Mouse (Mus musculus) limb, embryonic 10.5 days (tissue): ENCODE results near the gene Zfp759. TPM values are rescaled to one million over a fixed set of nuclear protein-coding genes. Genes with fewer than 3 reads are reported as not detected.
A peak's percentile ranks its signal among the peaks of the same experiment; 100 is the strongest.
"Not testable (repeated sequence)": the region's sequence is repeated elsewhere in the genome, so short reads cannot be mapped to it uniquely, and the experiment has no call there.

ENCODE experiments used
- DNase-seq: peaks from one replicate; pipeline ENCODE4 v3.0.0-alpha.2; 2017; ENCODE audit warnings: low spot score
- H3K27ac ChIP-seq: fragments of 300-500 bp; sonication (generic); 2 replicates; pipeline ENCODE4 v1.5.1; 2016; ENCODE audit warnings: mild to moderate bottlenecking
- H3K27me3 ChIP-seq: fragments of 300-500 bp; sonication (generic); 2 replicates; pipeline ENCODE4 v1.6.1; 2016; ENCODE audit warnings: low read depth, mild to moderate bottlenecking; ENCODE audit not compliant: poor library complexity, severe bottlenecking
- H3K36me3 ChIP-seq: fragments of 300-500 bp; sonication (generic); 2 replicates; pipeline ENCODE4 v1.6.1; 2016; ENCODE audit warnings: mild to moderate bottlenecking, moderate library complexity
- H3K4me1 ChIP-seq: fragments of 300-500 bp; sonication (generic); 2 replicates; pipeline ENCODE4 v1.6.1; 2016
- H3K4me3 ChIP-seq: fragments of 300-500 bp; sonication (generic); 2 replicates; pipeline ENCODE4 v1.5.1; 2016; ENCODE audit warnings: mild to moderate bottlenecking, moderate library complexity
- H3K9me3 ChIP-seq: fragments of 300-500 bp; sonication (generic); replicated peaks from 2 replicates; pipeline ENCODE4 v1.6.1; 2016; ENCODE audit warnings: mild to moderate bottlenecking
- WGBS: fragments of 180-500 bp; shearing (Covaris S2); methylation state at CpG from one replicate; pipeline ENCODE4 v1.1.7; 2016; 5-methylcytosine and 5-hydroxymethylcytosine counted together
- polyA plus RNA-seq: library from polyadenylated mRNA; unstranded; fragments of >200 nt; fragmentation: Nextera tagmentation; extraction: Ambion mirVana; gene quantifications from 2 replicates; pipeline ENCODE4 v1.2.1, GENCODE M21; 2016

The Zfp759 gene
- polyA plus RNA-seq, 1 experiment from 2014 or later = 1.9 TPM

GRCm38 (mm10) chr13:67124460-67124859 is 3.0 kb downstream of the Zfp759 start:
- Histone ChIP-seq H3K36me3 (no peaks in the 10 kb centered on the region), H3K4me3 (no peak overlapping the region), H3K27me3 (no peaks in the 10 kb centered on the region), H3K9me3 (no peaks in the 10 kb centered on the region), H3K27ac (no peak overlapping the region), H3K4me1 (0 out of 2 replicates have a peak, but pooled peaks cover 5% of the 10 kb centered on the region)
- no peak for DNase-seq
- WGBS = 94% methylated on average over 1 of the region's 1 CpGs

DNA sequence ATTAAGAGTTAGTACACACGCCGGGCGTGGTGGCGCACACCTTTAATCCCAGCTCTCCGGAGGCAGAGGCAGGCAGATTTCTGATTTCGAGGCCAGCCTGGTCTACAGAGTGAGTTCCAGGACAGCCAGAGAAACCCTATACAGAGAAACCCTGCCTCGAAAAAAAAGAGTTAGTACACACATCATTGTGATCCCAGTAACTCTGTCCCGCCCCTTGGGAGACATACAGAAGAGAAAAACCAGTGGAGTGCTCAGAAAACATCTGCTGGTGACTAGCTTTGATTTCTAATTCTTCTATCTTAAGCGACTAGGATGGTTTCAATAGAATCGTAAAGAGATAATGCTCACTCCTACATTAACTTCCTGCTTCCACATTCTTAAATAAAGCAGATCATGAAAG is 6.0 kb downstream of the Zfp759 start:
- not testable (repeated sequence) for DNase-seq, H3K27me3 ChIP-seq, H3K4me3 ChIP-seq, H3K36me3 ChIP-seq, H3K9me3 ChIP-seq, H3K27ac ChIP-seq, H3K4me1 ChIP-seq
- 77% methylated on average over 10 of the region's 10 CpGs for WGBS

- peak; percentile 78 for DNase-seq
- H3K27me3 ChIP-seq = no peaks in the 10 kb centered on the region
- 3% methylated on average over 18 of the region's 18 CpGs for WGBS
- H3K9me3 ChIP-seq = no peaks in the 10 kb centered on the region
- H3K4me1 ChIP-seq = 0 out of 2 replicates have a peak, but pooled peaks cover 5% of the 10 kb centered on the region
- peak overlapping the region; percentile 79 for H3K27ac ChIP-seq
- H3K4me3 ChIP-seq = peak overlapping the region; percentile 62
- H3K36me3 ChIP-seq = no peaks in the 10 kb centered on the region
These were observed 6.7 kb downstream of the Zfp759 start for GRCm38 (mm10) chr13:67128038-67128721.

DNA sequence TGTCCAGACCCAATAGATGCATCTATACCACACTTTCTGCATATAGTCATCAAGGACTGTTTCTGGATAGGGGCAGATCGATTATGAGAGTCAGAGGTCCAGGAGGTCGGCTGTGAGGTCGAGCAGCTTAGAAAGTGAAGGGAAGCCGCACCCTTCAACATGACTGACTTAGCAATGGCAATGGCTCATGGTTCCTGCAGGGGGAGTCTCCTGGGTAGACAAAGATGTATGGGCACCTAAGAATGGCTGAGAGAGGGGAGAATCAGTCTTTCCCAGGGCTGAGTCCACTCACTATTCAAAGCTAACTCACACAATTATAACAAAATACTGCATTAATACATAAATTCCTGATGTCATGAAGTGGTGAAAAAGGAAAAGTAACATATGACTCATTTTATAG is 44.7 kb downstream of the Zfp759 start:
- H3K9me3 ChIP-seq, H3K27me3 ChIP-seq, H3K4me3 ChIP-seq, DNase-seq, H3K27ac ChIP-seq, H3K4me1 ChIP-seq, H3K36me3 ChIP-seq: not testable (repeated sequence)
- 70% methylated on average over 4 of the region's 4 CpGs for WGBS

DNA sequence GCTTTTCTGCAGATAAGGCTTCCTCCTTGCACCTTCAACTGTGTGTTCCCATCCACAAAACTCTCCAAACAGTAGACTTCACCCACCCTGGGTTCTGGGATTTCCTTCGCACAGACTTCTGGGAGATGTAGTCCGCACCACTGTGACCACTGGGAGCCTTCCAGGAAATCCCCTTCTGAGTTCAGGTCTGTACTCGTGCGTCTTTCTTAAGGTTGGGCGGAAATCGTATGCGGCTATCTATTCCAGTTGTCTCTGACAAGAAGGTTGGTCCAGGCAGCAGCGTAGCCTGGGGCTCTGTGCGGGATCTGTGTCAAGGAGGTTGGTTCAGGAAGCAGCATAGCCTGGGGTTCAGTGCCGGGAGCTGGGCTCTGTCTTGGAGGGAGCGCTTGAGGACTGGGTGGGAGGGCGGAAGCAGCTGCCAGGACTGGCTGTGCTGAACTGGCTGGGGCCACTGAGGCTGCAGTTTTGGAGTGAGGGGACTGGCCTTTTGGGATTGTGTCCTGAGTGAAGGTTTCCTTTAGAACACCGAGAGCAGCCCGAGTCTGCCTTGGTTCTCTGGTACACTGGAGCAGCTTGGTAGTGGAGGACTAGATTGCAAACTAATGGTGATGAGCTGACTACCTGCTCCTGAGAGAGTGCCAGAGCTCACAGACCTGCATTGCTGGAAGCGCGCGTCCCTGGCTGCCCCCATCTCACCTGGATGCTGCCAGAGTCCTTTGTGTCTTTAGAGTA is 51.7 kb downstream of the Zfp759 start, which contains the start of gene Rsl1:
Gene Rsl1, plus strand, starts transcription at position 192 of the 732 bp plus-strand sequence.
- WGBS = 2% methylated on average over 17 of the region's 17 CpGs
- peak; percentile 65 for DNase-seq
- H3K36me3 ChIP-seq = peaks cover 12% of the 10 kb centered on the region; the same call in 1 of the 2 replicates
- not testable (repeated sequence) for H3K27me3 ChIP-seq, H3K4me1 ChIP-seq, H3K9me3 ChIP-seq
- H3K27ac ChIP-seq = peak within 1 kb of the TSS; percentile 81
- peak within 1 kb of the TSS; percentile 68 for H3K4me3 ChIP-seq

DNA sequence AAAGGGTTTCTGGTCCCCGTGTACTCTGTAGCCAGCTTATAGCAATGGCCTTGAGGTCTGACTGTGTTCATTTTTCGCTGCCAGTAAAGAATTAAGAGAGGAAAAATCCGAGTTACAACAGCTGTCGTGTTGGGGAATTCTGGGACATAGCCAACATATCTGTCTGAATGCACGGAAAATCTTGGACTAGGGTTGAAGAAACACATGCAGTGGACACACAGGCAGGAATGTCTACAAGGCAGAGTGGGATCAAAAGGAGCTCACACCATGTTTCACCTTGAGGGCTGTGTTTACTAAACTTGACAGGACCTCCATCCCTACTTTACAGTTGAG is 52.2 kb downstream of the Zfp759 start:
- Histone ChIP-seq H3K36me3 (peaks cover 15% of the 10 kb centered on the region; the same call in 1 of the 2 replicates), H3K4me3 (peak overlapping the region; percentile 68), H3K9me3 (no peaks in the 10 kb centered on the region), H3K27ac (no peak overlapping the region), H3K4me1 (peaks cover 3% of the 10 kb centered on the region; the same call in 1 of the 2 replicates), H3K27me3 (no peaks in the 10 kb centered on the region)
- 35% methylated on average over 5 of the region's 5 CpGs for WGBS
- DNase-seq = no peak

Other genes with a start within 250 kb of the Zfp759 start
- 1.1 and 1.5 TPM in 2 replicates for gene Gm10767, start 216.7 kb upstream of the Zfp759 start, polyA plus RNA-seq
- 2.4 and 4.3 TPM in 2 replicates for gene Zfp712, start 60.5 kb upstream of the Zfp759 start, polyA plus RNA-seq
- gene Zfp708, start 23.7 kb upstream of the Zfp759 start, polyA plus RNA-seq = 4.9 and 6.8 TPM in 2 replicates
- gene Gm28557, start 13.1 kb upstream of the Zfp759 start, polyA plus RNA-seq = 1.8 and 2.9 TPM in 2 replicates
- 0.19 and 0.31 TPM in 2 replicates for gene Rslcan18, start 5.4 kb upstream of the Zfp759 start, polyA plus RNA-seq
- 6.2 and 6.5 TPM in 2 replicates for gene Rsl1, start 51.5 kb downstream of the Zfp759 start, polyA plus RNA-seq
- gene Zfp455, start 72.8 kb downstream of the Zfp759 start, polyA plus RNA-seq = 1.5 and 1.9 TPM in 2 replicates
- gene Zfp458, start 156.8 kb downstream of the Zfp759 start, polyA plus RNA-seq = 0.74 and 1.5 TPM in 2 replicates
- gene Zfp457, start 184.8 kb downstream of the Zfp759 start, polyA plus RNA-seq = 0.24 and 0.50 TPM in 2 replicates
- 1.4 and 1.7 TPM in 2 replicates for gene Zfp595, start 210.9 kb downstream of the Zfp759 start, polyA plus RNA-seq
- gene Gm28044, start 238.9 kb downstream of the Zfp759 start, polyA plus RNA-seq = not detected in 2 replicates
- gene Zfp953, start 238.9 kb downstream of the Zfp759 start, polyA plus RNA-seq = 0.93 and 1.2 TPM in 2 replicates